Mouse (Mus musculus) spleen, postnatal 36 days (tissue): Measurements from ENCODE around the gene Unc13d.
A peak's percentile ranks its signal among the peaks of the same experiment; 100 is the strongest.
"Not testable (repeated sequence)": the region's sequence is repeated elsewhere in the genome, so short reads cannot be mapped to it uniquely, and the experiment has no call there.

Experiments
- DNase-seq, 2 experiments: peaks; one replicate each; pipeline ENCODE4 v3.0.0; 2022; ENCODE audit warnings: low spot score in 2 of 2, mixed read lengths in 1 of 2

Unc13d gene

GRCm38 (mm10) chr11:116077446-116078204 lies at the start of gene Unc13d:
Gene Unc13d, minus strand, starts transcription at chr11:116077961.
- DNase-seq, result peak; percentile 84 to 85

GRCm38 (mm10) chr11:116126261-116126660 lies 48.5 kb upstream of the Unc13d start:
- DNase-seq, result no peak

GRCm38 (mm10) chr11:116121731-116122245 lies 44.0 kb upstream of the Unc13d start:
- not testable (repeated sequence) for DNase-seq

- no peak for DNase-seq
Measured at GRCm38 (mm10) chr11:116117819-116118218, 40.1 kb upstream of the Unc13d start.

- DNase-seq, result no peak
Measured at GRCm38 (mm10) chr11:116117241-116117640, 39.5 kb upstream of the Unc13d start.

GRCm38 (mm10) chr11:116111611-116112203 lies 33.9 kb upstream of the Unc13d start:
- DNase-seq, result no peak

GRCm38 (mm10) chr11:116111067-116111466 lies 33.3 kb upstream of the Unc13d start:
- DNase-seq, result no peak

- no peak for DNase-seq
Measured at GRCm38 (mm10) chr11:116110540-116110939, 32.8 kb upstream of the Unc13d start.

- peak in 1 of 2 experiments; percentile 33 for DNase-seq
Measured at GRCm38 (mm10) chr11:116110131-116110530, 32.4 kb upstream of the Unc13d start.

GRCm38 (mm10) chr11:116109441-116110081 lies 31.8 kb upstream of the Unc13d start:
- peak in 1 of 2 experiments; percentile 26 for DNase-seq

GRCm38 (mm10) chr11:116108464-116109137 lies 30.8 kb upstream of the Unc13d start:
- DNase-seq, result no peak

- no peak for DNase-seq
Measured at GRCm38 (mm10) chr11:116107777-116108285, 30.1 kb upstream of the Unc13d start.

- no peak for DNase-seq
Measured at GRCm38 (mm10) chr11:116106963-116107776, 29.4 kb upstream of the Unc13d start.

GRCm38 (mm10) chr11:116106154-116106962 lies 28.6 kb upstream of the Unc13d start:
- no peak for DNase-seq

- no peak for DNase-seq
Measured at GRCm38 (mm10) chr11:116105065-116105464, 27.3 kb upstream of the Unc13d start.

GRCm38 (mm10) chr11:116104006-116104646 lies 26.4 kb upstream of the Unc13d start:
- no peak for DNase-seq

GRCm38 (mm10) chr11:116103572-116103971 lies 25.8 kb upstream of the Unc13d start:
- DNase-seq, result no peak

- DNase-seq, result no peak
Measured at GRCm38 (mm10) chr11:116102472-116102871, 24.7 kb upstream of the Unc13d start.

- no peak for DNase-seq
Measured at GRCm38 (mm10) chr11:116101931-116102381, 24.2 kb upstream of the Unc13d start.
